Mouse (Mus musculus): ENCODE data around the gene Atad2b. TPM values are rescaled to one million over a fixed set of nuclear protein-coding genes. Genes with fewer than 3 reads are reported as not detected.

Gene Atad2b
- polyA plus RNA-seq (2012; rRNA removed) = 25.5 and 50.2 TPM in 2 replicates

- peak; percentile 97 for DNase-seq
- Histone ChIP-seq H3K4me1 (replicated peaks; ENCODE audit: control insufficient read depth, insufficient read depth, low read length) (peaks cover 3% of the 10 kb centered on the region; the same call in 1 of the 2 replicates), H3K4me3 (ENCODE audit: control insufficient read depth, insufficient read depth, low read length) (peak within 1 kb of the TSS; percentile 99), H3K27ac (ENCODE audit: control insufficient read depth, insufficient read depth, low read length) (peak within 1 kb of the TSS; percentile 97), H3K27me3 (ENCODE audit: control insufficient read depth, insufficient read depth, low read length) (no peaks in the 10 kb centered on the region), H3K36me3 (ENCODE audit: control insufficient read depth, insufficient read depth, low read length) (no peaks in the 10 kb centered on the region)
- WGBS = under 1% methylated on average over 88 of the region's 89 CpGs
- TF ChIP-seq POLR2A (IDR thresholded peaks at IDR 0.05; ENCODE audit: control insufficient read depth, extremely low read depth, insufficient read depth, low read length, poor library complexity) (peak; percentile 95), CTCF (IDR thresholded peaks at IDR 0.05; ENCODE audit: borderline replicate concordance, control insufficient read depth, extremely low read depth, insufficient read depth, low read length, poor library complexity) (peak; percentile 99)
These were observed at the start of gene Atad2b for GRCm38 (mm10) chr12:4916994-4917804. Gene Atad2b, plus strand, starts transcription at chr12:4917353.

GRCm38 (mm10) chr12:4868924-4869323 is 48.2 kb upstream of the Atad2b start:
- Histone ChIP-seq H3K27me3 (ENCODE audit: control insufficient read depth, insufficient read depth, low read length) (no peaks in the 10 kb centered on the region), H3K4me3 (ENCODE audit: control insufficient read depth, insufficient read depth, low read length) (no peak overlapping the region), H3K36me3 (ENCODE audit: control insufficient read depth, insufficient read depth, low read length) (no peaks in the 10 kb centered on the region), H3K4me1 (replicated peaks; ENCODE audit: control insufficient read depth, insufficient read depth, low read length) (peaks cover 3% of the 10 kb centered on the region; the same call in 1 of the 2 replicates), H3K27ac (ENCODE audit: control insufficient read depth, insufficient read depth, low read length) (no peak overlapping the region)
- TF ChIP-seq POLR2A (IDR thresholded peaks at IDR 0.05; ENCODE audit: control insufficient read depth, extremely low read depth, insufficient read depth, low read length, poor library complexity) (no peak), CTCF (IDR thresholded peaks at IDR 0.05; ENCODE audit: borderline replicate concordance, control insufficient read depth, extremely low read depth, insufficient read depth, low read length, poor library complexity) (no peak)
- 95% methylated on average over 8 of the region's 8 CpGs for WGBS
- DNase-seq = no peak

- 96% methylated on average over 5 of the region's 5 CpGs for WGBS
- H3K36me3 ChIP-seq (ENCODE audit: control insufficient read depth, insufficient read depth, low read length) = no peaks in the 10 kb centered on the region
- TF ChIP-seq POLR2A (IDR thresholded peaks at IDR 0.05; ENCODE audit: control insufficient read depth, extremely low read depth, insufficient read depth, low read length, poor library complexity) = no peak
- no peak for TF ChIP-seq CTCF (IDR thresholded peaks at IDR 0.05; ENCODE audit: borderline replicate concordance, control insufficient read depth, extremely low read depth, insufficient read depth, low read length, poor library complexity)
- DNase-seq = no peak
- H3K27me3 ChIP-seq (ENCODE audit: control insufficient read depth, insufficient read depth, low read length) = no peaks in the 10 kb centered on the region
- no peak overlapping the region for H3K4me3 ChIP-seq (ENCODE audit: control insufficient read depth, insufficient read depth, low read length)
- H3K27ac ChIP-seq (ENCODE audit: control insufficient read depth, insufficient read depth, low read length) = no peak overlapping the region
- peaks cover 8% of the 10 kb centered on the region for H3K4me1 ChIP-seq (replicated peaks; ENCODE audit: control insufficient read depth, insufficient read depth, low read length)
These were observed 45.9 kb upstream of the Atad2b start for GRCm38 (mm10) chr12:4871260-4871659.

GRCm38 (mm10) chr12:4872273-4872672 is 44.9 kb upstream of the Atad2b start:
- no peaks in the 10 kb centered on the region for H3K36me3 ChIP-seq (ENCODE audit: control insufficient read depth, insufficient read depth, low read length)
- 67% methylated on average over 4 of the region's 4 CpGs for WGBS
- TF ChIP-seq POLR2A (IDR thresholded peaks at IDR 0.05; ENCODE audit: control insufficient read depth, extremely low read depth, insufficient read depth, low read length, poor library complexity) (no peak), CTCF (IDR thresholded peaks at IDR 0.05; ENCODE audit: borderline replicate concordance, control insufficient read depth, extremely low read depth, insufficient read depth, low read length, poor library complexity) (no peak)
- H3K27me3 ChIP-seq (ENCODE audit: control insufficient read depth, insufficient read depth, low read length) = no peaks in the 10 kb centered on the region
- H3K4me3 ChIP-seq (ENCODE audit: control insufficient read depth, insufficient read depth, low read length) = no peak overlapping the region
- H3K27ac ChIP-seq (ENCODE audit: control insufficient read depth, insufficient read depth, low read length) = no peak overlapping the region
- peaks cover 8% of the 10 kb centered on the region for H3K4me1 ChIP-seq (replicated peaks; ENCODE audit: control insufficient read depth, insufficient read depth, low read length)
- no peak for DNase-seq

- H3K4me1 ChIP-seq (replicated peaks; ENCODE audit: control insufficient read depth, insufficient read depth, low read length) = peaks cover 8% of the 10 kb centered on the region
- no peak overlapping the region for H3K4me3 ChIP-seq (ENCODE audit: control insufficient read depth, insufficient read depth, low read length)
These were observed 44.1 kb upstream of the Atad2b start for GRCm38 (mm10) chr12:4872983-4873477.

GRCm38 (mm10) chr12:4873531-4873930 is 43.6 kb upstream of the Atad2b start:
- H3K4me1 ChIP-seq (replicated peaks; ENCODE audit: control insufficient read depth, insufficient read depth, low read length) = peaks cover 8% of the 10 kb centered on the region
- H3K36me3 ChIP-seq (ENCODE audit: control insufficient read depth, insufficient read depth, low read length) = no peaks in the 10 kb centered on the region
- TF ChIP-seq POLR2A (IDR thresholded peaks at IDR 0.05; ENCODE audit: control insufficient read depth, extremely low read depth, insufficient read depth, low read length, poor library complexity) = no peak
- no peak for TF ChIP-seq CTCF (IDR thresholded peaks at IDR 0.05; ENCODE audit: borderline replicate concordance, control insufficient read depth, extremely low read depth, insufficient read depth, low read length, poor library complexity)
- 92% methylated on average over 6 of the region's 6 CpGs for WGBS
- DNase-seq = no peak
- no peak overlapping the region for H3K27ac ChIP-seq (ENCODE audit: control insufficient read depth, insufficient read depth, low read length)
- H3K27me3 ChIP-seq (ENCODE audit: control insufficient read depth, insufficient read depth, low read length) = no peaks in the 10 kb centered on the region
- no peak overlapping the region for H3K4me3 ChIP-seq (ENCODE audit: control insufficient read depth, insufficient read depth, low read length)

More at GRCm38 (mm10) chr12:4872983-4873477, 44.1 kb upstream of the Atad2b start:
- H3K27me3 ChIP-seq (ENCODE audit: control insufficient read depth, insufficient read depth, low read length) = no peaks in the 10 kb centered on the region
- no peak overlapping the region for H3K27ac ChIP-seq (ENCODE audit: control insufficient read depth, insufficient read depth, low read length)
- no peak for TF ChIP-seq POLR2A (IDR thresholded peaks at IDR 0.05; ENCODE audit: control insufficient read depth, extremely low read depth, insufficient read depth, low read length, poor library complexity)
- TF ChIP-seq CTCF (IDR thresholded peaks at IDR 0.05; ENCODE audit: borderline replicate concordance, control insufficient read depth, extremely low read depth, insufficient read depth, low read length, poor library complexity) = no peak
- no peak for DNase-seq
- WGBS = 91% methylated on average over 5 of the region's 5 CpGs
- no peaks in the 10 kb centered on the region for H3K36me3 ChIP-seq (ENCODE audit: control insufficient read depth, insufficient read depth, low read length)
